In genomic region chr11:87966214-87966613, GRCm38 (mm10) we compare ENCODE assay signal across 10 mouse cellular contexts. TPM values are rescaled to one million over a fixed set of nuclear protein-coding genes. Genes with fewer than 3 reads are reported as not detected.
DNase-seq lines count a peak whose midpoint lies in the region; ATAC-seq and TF ChIP-seq lines count a peak whose summit lies in the region.
"Had no signal": no experiment of that assay in that cellular context is flagged by ENCODE, and none has a peak within 500 bp of the region (broad histone marks: within the 10 kb centered on the region; RNA-seq: fewer than 3 reads in every experiment).

No protein-coding gene starts in this region.

- H3K27ac ChIP-seq in heart, embryonic 11.5 days (ENCODE audit: low read depth, low read length), result no peak overlapping the region
- H3K27ac ChIP-seq in hindbrain, postnatal 0 days, result no peak overlapping the region
- no peak overlapping the region for H3K27ac ChIP-seq in stomach, postnatal 0 days (replicated peaks)
- H3K27ac ChIP-seq in cerebellum, adult 2 months (ENCODE audit: insufficient read depth, low read length), result no peak overlapping the region

- peaks cover 3% of the 10 kb centered on the region; the same call in 1 of the 2 replicates for H3K27me3 ChIP-seq in heart, embryonic 11.5 days (ENCODE audit: control insufficient read depth, insufficient read depth, low read length)
- no peaks in the 10 kb centered on the region for H3K27me3 ChIP-seq in hindbrain, postnatal 0 days (ENCODE audit: insufficient read depth, low read length)
- no peaks in the 10 kb centered on the region for H3K27me3 ChIP-seq in stomach, postnatal 0 days (ENCODE audit: control insufficient read depth, insufficient read depth, low read length)
- H3K27me3 ChIP-seq in cerebellum, adult 2 months (ENCODE audit: control insufficient read depth, insufficient read depth, low read length), result no peaks in the 10 kb centered on the region

- H3K4me2 ChIP-seq in heart, embryonic 11.5 days, result peak overlapping the region; percentile 8; the same call in 1 of the 2 replicates
- H3K4me2 ChIP-seq in hindbrain, postnatal 0 days (ENCODE audit: low read depth, low read length), result no peak overlapping the region
- no peak overlapping the region for H3K4me2 ChIP-seq in stomach, postnatal 0 days (replicated peaks; ENCODE audit: low read depth)

- 26% methylated on average over 10 of the region's 10 CpGs for WGBS in heart, embryonic 11.5 days (ENCODE audit: insufficient replicate concordance)
- 41% methylated on average over 10 of the region's 10 CpGs for WGBS in hindbrain, postnatal 0 days
- WGBS in stomach, postnatal 0 days, result 21% methylated on average over 10 of the region's 10 CpGs
- 40% methylated on average over 10 of the region's 10 CpGs for WGBS in cerebellum, adult 2 months

- H3K4me3 ChIP-seq in heart, embryonic 11.5 days (ENCODE audit: low read depth, low read length), result no peak overlapping the region
- H3K4me3 ChIP-seq in hindbrain, postnatal 0 days (ENCODE audit: low read length), result no peak overlapping the region
- no peak overlapping the region for H3K4me3 ChIP-seq in stomach, postnatal 0 days (ENCODE audit: low read depth, low read length)
- H3K4me3 ChIP-seq in cerebellum, adult 2 months (replicated peaks; ENCODE audit: insufficient read depth, low read depth, low read length), result no peak overlapping the region

- no peak for TF ChIP-seq CTCF in hindbrain, postnatal 0 days (IDR thresholded peaks at IDR 0.05; ENCODE audit: low read depth)
- no peak for TF ChIP-seq CTCF in stomach, postnatal 0 days (IDR thresholded peaks at IDR 0.05; ENCODE audit: low read depth)
- TF ChIP-seq CTCF in cerebellum, adult 2 months (IDR thresholded peaks at IDR 0.05; ENCODE audit: borderline replicate concordance, insufficient read depth, low read depth, low read length), result no peak

- intact Hi-C loops in left cerebral cortex, postnatal 25 days (cut with DNase I), result loop anchor here (5.0 kb wide), 1 partner anchor 856 kb away; no protein-coding TSS in a partner anchor

- no peak for TF ChIP-seq EP300 in stomach, postnatal 0 days (optimal IDR thresholded peaks at IDR 0.05)

- H3K36me3 ChIP-seq in heart, embryonic 11.5 days (ENCODE audit: control insufficient read depth, insufficient read depth, low read length), result no peaks in the 10 kb centered on the region
- H3K36me3 ChIP-seq in hindbrain, postnatal 0 days (ENCODE audit: insufficient read depth, low read length), result no peaks in the 10 kb centered on the region
- H3K36me3 ChIP-seq in stomach, postnatal 0 days (ENCODE audit: control insufficient read depth, insufficient read depth, low read length), result no peaks in the 10 kb centered on the region

- no peaks in the 10 kb centered on the region for H3K9me3 ChIP-seq in heart, embryonic 11.5 days (replicated peaks; ENCODE audit: control insufficient read depth, low read length)
- no peaks in the 10 kb centered on the region for H3K9me3 ChIP-seq in hindbrain, postnatal 0 days (ENCODE audit: low read length)
- no peaks in the 10 kb centered on the region for H3K9me3 ChIP-seq in stomach, postnatal 0 days (ENCODE audit: control insufficient read depth, low read length)

- no peak for TF ChIP-seq POLR2A in cerebellum, adult 2 months (IDR thresholded peaks at IDR 0.05; ENCODE audit: borderline replicate concordance, insufficient read depth, low read length)

- 0 out of 2 replicates have a peak overlapping the region, but pooled peaks have one; percentile 16 for H3K9ac ChIP-seq in heart, embryonic 11.5 days (ENCODE audit: low read depth, low read length)
- no peak overlapping the region for H3K9ac ChIP-seq in hindbrain, postnatal 0 days (replicated peaks; ENCODE audit: low read length)
- H3K9ac ChIP-seq in stomach, postnatal 0 days (ENCODE audit: low read length), result no peak overlapping the region

- 0 out of 2 replicates have a peak, but pooled peaks have one; percentile 22 for ATAC-seq in heart, embryonic 11.5 days (replicated peaks; ENCODE audit: insufficient number of reproducible peaks, low FRiP score, low TSS enrichment)
- peak; percentile 72 for ATAC-seq in hindbrain, postnatal 0 days
- ATAC-seq in stomach, postnatal 0 days (ENCODE audit: low FRiP score, low TSS enrichment), result peak; percentile 45
- ATAC-seq: midbrain, embryonic 16.5 days had no signal

- no peak for DNase-seq in heart, adult 8-10 months (ENCODE audit: low spot score)
- DNase-seq in thymus, postnatal 0 days (ENCODE audit: low spot score), result peak; percentile 24
- no peak for DNase-seq in thymus, postnatal 36 days
- peak; percentile 39 for DNase-seq in hindbrain, postnatal 0 days (ENCODE audit: low spot score)
- DNase-seq in stomach, postnatal 0 days (ENCODE audit: low spot score), result peak; percentile 19
- DNase-seq in cerebellum, adult 2 months, result no peak
- no peak for DNase-seq in left cerebral cortex, postnatal 25 days (ENCODE audit: low spot score in 2 of 2)
- DNase-seq: kidney, adult 18-20 months had no signal

- peaks cover 2% of the 10 kb centered on the region; the same call in 1 of the 2 replicates for H3K4me1 ChIP-seq in heart, embryonic 11.5 days (ENCODE audit: control insufficient read depth, insufficient read depth, low read length)
- no peaks in the 10 kb centered on the region for H3K4me1 ChIP-seq in hindbrain, postnatal 0 days (ENCODE audit: insufficient read depth, low read length)
- H3K4me1 ChIP-seq in stomach, postnatal 0 days (replicated peaks; ENCODE audit: control insufficient read depth, insufficient read depth), result no peaks in the 10 kb centered on the region
- no peaks in the 10 kb centered on the region for H3K4me1 ChIP-seq in cerebellum, adult 2 months (ENCODE audit: control insufficient read depth, insufficient read depth, low read length)

RNA-seq across cellular contexts. Expression of gene Dynll2, which starts 21.1 kb away (rescaled TPM):
- polyA plus RNA-seq in heart, embryonic 11.5 days (2014; fragmentation: Nextera tagmentation; extraction: Ambion mirVana), result 16.7 and 17.2 TPM in 2 replicates
- 100 to 1,000 TPM; 414 to 471 (median 442) TPM for total RNA-seq in heart, adult 8-10 months (2022)
- 23.1 and 26.6 TPM in 2 replicates for polyA plus RNA-seq in thymus, postnatal 0 days (2015; fragmentation: Nextera tagmentation; extraction: Ambion mirVana)
- 51.3 and 62.1 TPM in 2 replicates for total RNA-seq in hindbrain, postnatal 0 days (2014; rRNA removed)
- polyA plus RNA-seq in hindbrain, postnatal 0 days (2015; fragmentation: Nextera tagmentation; extraction: Ambion mirVana), result 59.7 and 60.5 TPM in 2 replicates
- 14.7 and 14.8 TPM in 2 replicates for polyA plus RNA-seq in stomach, postnatal 0 days (2015; fragmentation: Nextera tagmentation; extraction: Ambion mirVana)
- polyA plus RNA-seq in cerebellum, adult 2 months (2012; rRNA removed), result 453 and 497 TPM in 2 replicates
- 100 to 1,000 TPM; 580 to 594 TPM for total RNA-seq in left cerebral cortex, postnatal 25 days (2021)

RNA-seq across cellular contexts. Expression of gene Olfr464, which starts 45.4 kb away (rescaled TPM):
- polyA plus RNA-seq in heart, embryonic 11.5 days (2014; fragmentation: Nextera tagmentation; extraction: Ambion mirVana), result not detected in 2 replicates
- total RNA-seq in heart, adult 8-10 months (2022), result not detected
- polyA plus RNA-seq in thymus, postnatal 0 days (2015; fragmentation: Nextera tagmentation; extraction: Ambion mirVana), result 0.13 TPM in 1 of 2 replicates, not detected in the other
- total RNA-seq in hindbrain, postnatal 0 days (2014; rRNA removed), result 0.29 and 0.37 TPM in 2 replicates
- polyA plus RNA-seq in hindbrain, postnatal 0 days (2015; fragmentation: Nextera tagmentation; extraction: Ambion mirVana), result 0.16 TPM in 1 of 2 replicates, not detected in the other
- polyA plus RNA-seq in stomach, postnatal 0 days (2015; fragmentation: Nextera tagmentation; extraction: Ambion mirVana), result not detected in 2 replicates
- polyA plus RNA-seq in cerebellum, adult 2 months (2012; rRNA removed), result not detected in 2 replicates
- 1 to 10 TPM; 3.0 to 3.7 TPM for total RNA-seq in left cerebral cortex, postnatal 25 days (2021)

Comparison
In these comparisons a context has a peak if more than half of its experiments do, and no peak if none do; other contexts are left out.
1. DNase-seq: peak in thymus, postnatal 0 days (single experiment), hindbrain, postnatal 0 days (single experiment) and stomach, postnatal 0 days (single experiment); none in heart, adult 8-10 months (single experiment), thymus, postnatal 36 days (0 of 2), cerebellum, adult 2 months (0 of 2) and left cerebral cortex, postnatal 25 days (0 of 2).
2. ATAC-seq: peak in every context shown above with its lines; median percentile 72 in hindbrain, postnatal 0 days; 45 in stomach, postnatal 0 days; 22 in heart, embryonic 11.5 days.